Mouse (Mus musculus): ENCODE measurements around the gene Kif3b.
"Not testable (repeated sequence)": the region's sequence is repeated elsewhere in the genome, so short reads cannot be mapped to it uniquely, and the experiment has no call there.

Gene Kif3b

GRCm38 (mm10) chr2:153346221-153347182 is 55.3 kb downstream of the Kif3b start:
- DNase-seq, result peak; percentile 88

GRCm38 (mm10) chr2:153347183-153347781 is 56.1 kb downstream of the Kif3b start:
- no peak for DNase-seq

- no peak for DNase-seq
Observed at GRCm38 (mm10) chr2:153348100-153348831, 57.1 kb downstream of the Kif3b start.

GRCm38 (mm10) chr2:153350552-153351181 is 59.5 kb downstream of the Kif3b start:
- DNase-seq, result peak; percentile 11

GRCm38 (mm10) chr2:153354648-153355047 is 63.4 kb downstream of the Kif3b start:
- no peak for DNase-seq

- DNase-seq, result no peak
Observed at GRCm38 (mm10) chr2:153356784-153357183, 65.6 kb downstream of the Kif3b start.

GRCm38 (mm10) chr2:153361101-153361710 is 70.0 kb downstream of the Kif3b start:
- DNase-seq, result no peak

- DNase-seq, result not testable (repeated sequence)
Observed at GRCm38 (mm10) chr2:153364531-153364930, 73.3 kb downstream of the Kif3b start.

- DNase-seq, result no peak
Observed at GRCm38 (mm10) chr2:153370871-153371270, 79.7 kb downstream of the Kif3b start.

- DNase-seq, result no peak
Observed at GRCm38 (mm10) chr2:153375380-153375779, 84.2 kb downstream of the Kif3b start.

GRCm38 (mm10) chr2:153380479-153380878 is 89.3 kb downstream of the Kif3b start:
- no peak for DNase-seq

All from retina, postnatal 1 day (tissue).